Mouse (Mus musculus) spleen, adult 18-20 months (tissue): ENCODE measurements around the gene Zfp78.
A peak's percentile ranks its signal among the peaks of the same experiment; 100 is the strongest.
"Not testable (repeated sequence)": the region's sequence is repeated elsewhere in the genome, so short reads cannot be mapped to it uniquely, and the experiment has no call there.

Experiments
- DNase-seq, 2 experiments: peaks; one replicate each; pipeline ENCODE4 v3.0.0; 2022; ENCODE audit warnings: mixed read lengths in 2 of 2

The Zfp78 gene

GRCm38 (mm10) chr7:6363047-6363488 lies at the start of gene Zfp78:
TSS of gene Zfp78 (plus strand) at chr7:6363280.
- DNase-seq, result no peak

DNA sequence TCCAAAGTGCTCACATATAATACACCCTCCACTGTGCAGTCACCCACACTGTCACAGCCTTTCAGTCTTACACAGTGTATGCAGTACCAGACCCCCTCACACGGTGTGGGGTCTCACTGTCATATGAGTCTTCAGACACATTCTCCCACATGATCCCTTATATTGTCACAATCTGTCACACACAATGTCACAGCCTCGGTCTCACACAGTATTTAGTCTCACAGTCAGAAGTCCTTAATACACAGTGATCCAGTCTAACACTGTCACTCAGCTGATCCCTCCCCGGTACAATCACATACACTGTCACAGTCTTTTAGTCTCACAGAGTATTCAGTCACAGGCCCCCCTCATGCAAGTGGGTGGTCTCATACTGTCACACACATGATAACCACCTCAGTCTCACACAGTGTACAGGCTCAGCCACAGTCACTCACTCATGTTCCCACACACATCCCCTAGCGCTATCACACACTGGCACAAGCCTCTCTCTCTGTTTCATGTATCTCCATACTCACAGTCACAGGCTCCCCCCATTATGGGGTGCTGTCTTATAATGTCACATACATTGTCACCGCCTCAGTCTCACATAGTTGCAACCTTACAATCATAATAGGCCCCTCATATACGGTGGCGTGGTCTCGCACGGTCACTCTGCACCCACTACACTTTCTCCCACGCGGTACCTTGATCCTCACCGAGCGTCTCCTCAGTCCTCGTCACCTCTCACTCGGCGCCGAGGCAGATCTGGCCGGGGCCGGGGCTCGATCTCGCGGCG lies 32.4 kb upstream of the Zfp78 start:
- DNase-seq, result no peak

GRCm38 (mm10) chr7:6331233-6331956 lies 31.7 kb upstream of the Zfp78 start, which contains the start of gene Zfp583:
TSS of gene Zfp583 (minus strand) at chr7:6331285.
- peak; percentile 70 to 74 for DNase-seq

DNA sequence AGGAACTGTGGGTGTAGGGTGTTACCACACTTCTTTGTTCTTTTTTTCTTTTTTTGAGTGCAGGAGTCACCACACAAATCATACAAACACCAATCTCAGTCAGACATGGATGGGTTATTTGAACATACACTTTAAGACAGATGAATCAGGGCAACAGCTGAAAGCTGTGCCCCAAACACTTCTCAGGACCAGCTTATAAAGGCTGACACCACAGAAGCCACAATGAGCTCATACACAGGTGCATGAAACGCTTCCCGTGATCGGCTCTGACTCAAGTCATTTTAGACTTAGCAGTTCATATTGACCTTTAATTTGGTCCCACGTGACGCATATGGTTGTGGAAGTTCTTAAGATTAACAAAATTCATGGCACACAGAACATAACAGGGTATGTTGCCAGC lies 23.2 kb upstream of the Zfp78 start:
- DNase-seq, result no peak

- DNase-seq, result peak in 1 of 2 experiments; percentile 35
Measured at GRCm38 (mm10) chr7:6343501-6344071, 19.5 kb upstream of the Zfp78 start, which contains the start of gene Gm3854. TSS of gene Gm3854 (plus strand) at chr7:6343759.

DNA sequence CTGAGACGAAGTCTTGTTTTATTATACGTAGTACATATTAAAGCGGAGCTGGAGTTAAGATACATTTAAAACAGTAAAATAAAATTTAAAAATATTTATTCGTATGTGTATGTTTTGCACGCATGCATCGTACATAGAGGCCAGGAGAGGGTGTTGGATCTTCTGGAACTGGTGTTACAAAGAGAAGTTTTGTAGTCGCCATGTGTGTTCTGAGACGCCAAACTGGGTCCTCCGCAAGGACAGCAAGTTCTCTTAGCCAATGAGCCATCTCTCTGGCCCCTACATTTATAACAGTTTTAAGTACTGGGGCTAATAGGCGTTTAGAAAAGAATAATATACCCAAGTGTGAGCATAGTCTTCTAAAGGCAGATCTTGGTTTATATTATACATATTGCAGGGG lies 19.0 kb upstream of the Zfp78 start:
- no peak for DNase-seq

DNA sequence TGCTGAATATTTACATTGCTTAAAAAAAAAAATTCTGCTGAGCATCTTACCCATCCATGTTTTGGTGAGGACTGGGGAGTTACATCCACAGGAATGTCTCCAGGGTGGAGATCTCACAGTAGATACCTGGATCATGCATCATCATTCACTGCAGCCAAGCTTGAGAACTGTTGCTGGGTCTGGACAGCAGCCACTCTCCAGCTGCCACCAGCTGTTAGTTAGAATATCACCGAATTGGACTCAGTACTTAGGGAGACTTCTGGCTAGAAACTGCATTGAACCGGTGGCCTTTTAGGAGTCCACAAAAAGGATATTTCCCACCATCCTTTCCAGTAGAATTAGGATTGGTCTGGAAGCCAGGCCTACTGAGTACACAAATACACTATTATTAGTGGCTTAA lies 5.0 kb upstream of the Zfp78 start:
- DNase-seq, result no peak

DNA sequence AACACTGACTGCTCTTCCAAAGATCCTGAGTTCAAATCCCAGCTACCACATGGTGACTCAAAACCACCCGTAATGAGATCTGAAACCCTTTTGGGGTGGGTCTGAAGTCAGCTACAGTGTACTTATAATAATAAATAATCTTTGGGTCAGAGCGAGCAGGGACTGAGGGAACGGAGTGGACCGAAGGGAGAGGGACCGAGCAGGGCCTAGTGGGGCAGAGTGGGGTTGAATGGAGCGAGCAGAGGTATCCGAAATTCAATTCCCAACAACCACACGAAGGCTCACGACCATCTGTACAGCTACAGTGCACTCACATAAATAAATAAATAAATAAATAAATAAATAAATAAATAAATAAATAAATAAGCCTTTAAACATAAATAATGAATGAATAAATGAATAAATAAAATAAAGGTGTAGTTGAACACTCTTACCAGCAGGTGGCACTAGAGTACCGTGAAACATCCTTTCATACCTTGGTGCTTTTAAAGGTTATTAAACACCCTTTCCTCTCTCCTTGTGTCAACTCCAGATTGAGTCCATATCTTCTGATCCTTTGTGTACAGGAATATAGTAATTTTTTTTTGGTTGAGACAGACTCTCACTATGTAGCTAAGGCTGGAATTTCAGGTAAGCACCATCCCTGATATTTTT lies 4.0 kb upstream of the Zfp78 start:
- DNase-seq, result peak in 1 of 2 experiments; percentile 10

DNA sequence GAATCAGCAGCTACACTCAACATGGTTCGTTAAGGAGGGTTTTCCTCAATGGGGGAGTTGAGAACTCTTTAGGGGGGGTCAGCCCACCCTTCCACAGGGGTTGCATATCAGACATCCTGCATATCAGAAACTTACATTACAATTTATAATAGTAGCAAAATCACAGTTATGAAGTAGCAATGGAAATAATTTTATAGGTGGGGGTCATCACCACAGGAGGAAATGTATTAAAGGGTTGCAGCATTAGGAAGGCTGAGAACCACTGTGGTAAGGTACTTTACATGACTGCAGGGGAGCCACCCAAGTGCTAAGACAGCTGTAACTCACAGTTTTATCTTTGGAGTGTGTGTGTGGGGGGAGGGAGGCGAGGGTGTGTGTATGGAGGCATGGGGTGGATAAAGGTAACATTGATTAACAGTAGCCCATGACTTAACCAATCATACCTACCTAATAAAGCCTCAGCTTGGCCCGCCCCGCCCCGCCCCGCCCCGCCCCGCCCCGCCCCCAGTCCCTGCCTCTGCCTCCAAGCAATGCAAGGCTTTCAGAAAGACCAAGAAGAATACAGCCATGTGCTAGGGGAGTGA lies 2.5 kb upstream of the Zfp78 start:
- DNase-seq, result no peak

DNA sequence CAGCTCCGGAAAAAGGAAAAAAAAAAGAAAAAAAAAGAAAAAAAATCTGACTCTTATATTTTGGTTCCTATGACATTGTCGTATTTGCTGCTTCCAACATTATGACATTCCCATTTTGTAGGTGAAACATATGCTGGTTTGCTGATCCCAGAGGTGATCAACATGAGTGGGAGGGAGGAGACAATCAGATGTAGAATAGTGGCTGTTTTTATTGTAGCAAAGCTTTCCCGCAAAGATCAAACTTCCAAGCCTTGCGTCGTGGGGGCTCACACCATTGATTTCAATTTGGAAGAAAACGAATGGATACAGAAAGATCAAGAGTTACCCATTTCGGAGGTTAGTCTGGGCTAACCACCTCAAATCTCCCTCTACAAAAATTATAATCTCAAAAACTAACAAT lies 1.3 kb upstream of the Zfp78 start:
- no peak for DNase-seq

GRCm38 (mm10) chr7:6362268-6363046 lies 623 bp upstream of the Zfp78 start:
- peak; percentile 98 to 99 for DNase-seq

DNA sequence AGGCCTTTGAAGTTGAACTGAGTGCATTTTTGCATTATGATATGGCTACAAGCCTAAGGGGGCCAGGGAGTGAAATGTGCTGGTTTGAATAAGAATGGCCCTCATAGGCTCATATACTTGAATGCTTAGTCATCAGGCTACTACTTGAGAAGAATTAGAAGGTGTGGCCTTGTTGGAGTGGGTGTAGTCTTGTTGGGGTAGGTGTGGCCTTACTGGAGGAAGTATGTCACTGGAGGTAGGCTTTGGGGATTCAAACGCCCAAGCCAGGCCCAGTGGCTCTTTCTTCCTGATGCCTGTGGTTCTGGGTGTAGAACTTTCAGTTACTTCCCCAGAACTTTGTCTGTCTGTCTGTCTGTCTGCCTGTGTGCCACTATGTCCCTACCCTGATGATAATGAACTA lies 1.7 kb downstream of the Zfp78 start:
- DNase-seq, result no peak

- no peak for DNase-seq
Measured at GRCm38 (mm10) chr7:6367185-6367584, 4.1 kb downstream of the Zfp78 start.

GRCm38 (mm10) chr7:6368146-6368545 lies 5.1 kb downstream of the Zfp78 start:
- not testable (repeated sequence) for DNase-seq

DNA sequence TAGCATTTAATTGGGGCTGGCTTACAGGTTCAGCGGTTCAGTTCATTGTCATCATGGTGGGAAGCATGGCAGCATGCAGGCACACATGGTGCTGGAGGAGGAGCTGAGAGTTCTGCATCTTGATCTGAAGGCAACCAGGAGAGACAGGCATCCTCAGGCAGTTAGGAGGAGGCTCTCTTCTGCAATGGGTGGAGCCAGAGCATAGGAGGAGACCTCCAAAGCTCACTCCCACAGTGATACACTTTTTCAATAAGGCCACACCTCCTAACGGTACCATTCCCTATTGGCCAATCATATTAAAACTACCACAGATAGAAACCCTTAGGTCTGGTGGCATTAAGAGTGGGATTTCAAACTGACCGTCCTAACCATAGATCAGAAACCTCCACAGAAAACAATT lies 6.4 kb downstream of the Zfp78 start:
- DNase-seq, result no peak

GRCm38 (mm10) chr7:6372993-6373392 lies 9.9 kb downstream of the Zfp78 start:
- no peak for DNase-seq

- no peak for DNase-seq
Measured at GRCm38 (mm10) chr7:6378441-6378840, 15.4 kb downstream of the Zfp78 start.

- DNase-seq, result no peak
Measured at GRCm38 (mm10) chr7:6381431-6381830, 18.4 kb downstream of the Zfp78 start.

- DNase-seq, result peak; percentile 90 to 93
Measured at GRCm38 (mm10) chr7:6383044-6383455, 20.0 kb downstream of the Zfp78 start, which contains the start of gene Zfp28. TSS of gene Zfp28 (plus strand) at chr7:6383295.

GRCm38 (mm10) chr7:6384011-6384410 lies 20.9 kb downstream of the Zfp78 start:
- no peak for DNase-seq

DNA sequence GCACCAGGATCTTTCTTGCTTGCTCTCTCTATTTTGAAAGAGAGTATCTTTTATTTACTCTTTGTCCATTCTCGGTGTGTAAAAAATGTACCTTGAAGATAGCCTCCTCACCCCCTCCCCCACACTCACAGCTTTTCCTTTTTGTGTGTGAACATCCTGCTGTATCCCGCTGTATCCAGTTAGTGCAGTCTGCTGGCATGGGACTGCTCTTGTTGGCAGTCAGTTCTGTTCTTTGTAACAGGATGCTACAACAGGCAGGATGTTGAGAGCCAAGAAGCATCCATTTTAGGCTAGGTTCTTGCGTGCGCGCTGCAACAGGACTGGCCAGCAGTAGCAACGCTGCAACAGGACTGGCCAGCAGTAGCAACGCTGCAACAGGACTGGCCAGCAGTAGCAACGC lies 23.9 kb downstream of the Zfp78 start:
- DNase-seq, result no peak

GRCm38 (mm10) chr7:6388971-6389370 lies 25.9 kb downstream of the Zfp78 start:
- DNase-seq, result no peak
